Mouse (Mus musculus): ENCODE results near the gene Rb1.
A peak's percentile ranks its signal among the peaks of the same experiment; 100 is the strongest.

Gene Rb1

GRCm38 (mm10) chr14:73162192-73162800 is 163.3 kb downstream of the Rb1 start:
- DNase-seq (ENCODE audit: low read depth, low spot score), result no peak

GRCm38 (mm10) chr14:73161303-73161702 is 164.3 kb downstream of the Rb1 start:
- DNase-seq (ENCODE audit: low read depth, low spot score), result no peak

GRCm38 (mm10) chr14:73148125-73148524 is 177.5 kb downstream of the Rb1 start:
- DNase-seq (ENCODE audit: low read depth, low spot score), result no peak

GRCm38 (mm10) chr14:73146721-73147120 is 178.9 kb downstream of the Rb1 start:
- DNase-seq (ENCODE audit: low read depth, low spot score), result no peak

GRCm38 (mm10) chr14:73145531-73145930 is 180.1 kb downstream of the Rb1 start:
- no peak for DNase-seq (ENCODE audit: low read depth, low spot score)

- no peak for DNase-seq (ENCODE audit: low read depth, low spot score)
Measured at GRCm38 (mm10) chr14:73143710-73144420, 181.8 kb downstream of the Rb1 start.

GRCm38 (mm10) chr14:73142896-73143709 is 182.5 kb downstream of the Rb1 start:
- DNase-seq (ENCODE audit: low read depth, low spot score), result peak; percentile 74

GRCm38 (mm10) chr14:73142421-73142895 is 183.2 kb downstream of the Rb1 start:
- DNase-seq (ENCODE audit: low read depth, low spot score), result peak; percentile 42

GRCm38 (mm10) chr14:73141800-73142199 is 183.8 kb downstream of the Rb1 start:
- DNase-seq (ENCODE audit: low read depth, low spot score), result no peak

- no peak for DNase-seq (ENCODE audit: low read depth, low spot score)
Measured at GRCm38 (mm10) chr14:73139866-73140265, 185.8 kb downstream of the Rb1 start.

GRCm38 (mm10) chr14:73138483-73138882 is 187.1 kb downstream of the Rb1 start:
- no peak for DNase-seq (ENCODE audit: low read depth, low spot score)

- no peak for DNase-seq (ENCODE audit: low read depth, low spot score)
Measured at GRCm38 (mm10) chr14:73137234-73137633, 188.4 kb downstream of the Rb1 start.

Data from embryo, embryonic 11.5 days (tissue).